Mouse (Mus musculus) activated CD4-positive, CD25-positive, alpha-beta regulatory T cell, adult 4 months (primary cell): Measurements from ENCODE around the gene Mst1. TPM values are rescaled to one million over a fixed set of nuclear protein-coding genes. Genes with fewer than 3 reads are reported as not detected.

Experiments used
- ATAC-seq: one replicate; pipeline ENCODE4 v1.8.0; 2017
- polyA plus RNA-seq, 2 experiments: library from polyadenylated mRNA; unstranded; fragments of 100-300 nt; shearing (Covaris generic); gene quantifications; one replicate each; pipeline ENCODE4 v1.2.1; 2017

Mst1 gene
- polyA plus RNA-seq, 2 experiments from 2014 or later = 0.40 to 0.48 TPM

DNA sequence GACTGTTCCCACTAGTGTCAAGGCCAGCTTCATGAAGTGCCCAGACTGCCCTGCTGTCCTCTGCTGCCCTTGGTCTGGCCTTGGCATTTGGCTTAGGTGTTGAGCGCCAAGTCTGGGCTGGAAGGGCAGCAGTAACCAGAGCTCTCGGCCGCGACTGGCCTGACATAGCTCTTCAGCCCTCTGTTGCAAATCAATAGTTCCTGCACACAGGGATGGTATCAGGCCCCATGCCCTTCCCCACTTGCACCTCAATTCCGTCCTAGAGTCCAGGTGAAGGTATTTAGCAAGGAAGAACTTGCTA lies 23.0 kb upstream of the Mst1 start:
- ATAC-seq = no peak

DNA sequence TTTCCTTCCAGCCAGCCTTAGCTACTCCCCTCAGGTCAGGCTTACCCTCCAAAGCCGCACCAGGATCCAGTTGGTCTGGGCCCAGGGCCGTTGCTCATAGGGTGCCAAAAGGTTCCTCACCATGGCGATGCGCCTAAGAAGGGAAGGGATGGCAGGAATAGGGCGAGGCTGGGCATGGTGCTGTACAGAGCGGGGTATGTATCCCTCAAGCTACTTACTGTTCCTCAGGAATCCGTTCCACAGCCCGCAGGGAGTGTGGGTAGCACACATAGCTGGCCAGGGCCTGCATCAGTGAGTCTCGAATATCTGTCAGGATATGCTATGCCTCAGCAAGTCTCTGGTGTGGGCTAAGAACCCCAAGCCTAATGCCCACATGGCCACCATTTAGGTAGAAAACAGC lies 21.9 kb upstream of the Mst1 start:
- no peak for ATAC-seq

DNA sequence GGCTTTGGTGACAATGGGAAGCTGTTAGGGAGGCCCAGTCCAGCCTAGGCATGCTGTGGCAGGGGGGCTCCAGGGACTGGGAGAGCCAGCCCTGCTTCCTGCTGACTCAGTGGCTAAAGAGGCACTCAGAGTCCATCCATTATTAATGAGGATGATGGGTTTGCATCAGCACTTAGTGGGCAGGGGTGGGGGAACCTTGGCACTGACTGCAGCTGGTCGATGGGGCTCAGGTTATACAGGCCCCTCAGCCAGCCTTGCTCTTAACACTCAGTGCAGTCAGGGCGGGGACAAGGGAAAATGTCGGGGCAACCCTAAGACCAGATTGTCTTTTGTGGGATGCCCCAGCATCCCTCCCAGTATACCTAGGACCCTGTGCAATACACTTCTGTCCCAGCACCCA lies 18.1 kb upstream of the Mst1 start:
- no peak for ATAC-seq

DNA sequence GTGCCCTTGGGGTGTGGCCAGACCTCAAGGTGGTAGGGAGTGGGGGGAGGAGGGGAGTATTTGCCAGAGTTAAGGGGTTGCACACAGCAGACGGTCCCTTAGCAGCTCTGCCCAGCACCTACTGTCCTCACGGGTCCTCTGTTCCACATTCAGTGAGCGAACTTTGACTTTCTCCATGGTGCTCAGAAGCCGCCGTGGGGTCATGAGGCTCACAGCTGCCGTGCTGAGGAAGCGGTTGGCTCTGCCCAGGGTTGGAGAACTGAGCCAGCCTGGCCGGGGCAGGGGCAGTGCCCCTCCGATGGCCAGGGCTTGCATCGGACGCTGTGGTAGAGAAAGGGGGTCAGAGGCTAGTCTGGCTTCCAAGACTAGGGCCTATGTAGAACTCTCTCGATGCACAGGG lies 16.9 kb upstream of the Mst1 start:
- no peak for ATAC-seq

DNA sequence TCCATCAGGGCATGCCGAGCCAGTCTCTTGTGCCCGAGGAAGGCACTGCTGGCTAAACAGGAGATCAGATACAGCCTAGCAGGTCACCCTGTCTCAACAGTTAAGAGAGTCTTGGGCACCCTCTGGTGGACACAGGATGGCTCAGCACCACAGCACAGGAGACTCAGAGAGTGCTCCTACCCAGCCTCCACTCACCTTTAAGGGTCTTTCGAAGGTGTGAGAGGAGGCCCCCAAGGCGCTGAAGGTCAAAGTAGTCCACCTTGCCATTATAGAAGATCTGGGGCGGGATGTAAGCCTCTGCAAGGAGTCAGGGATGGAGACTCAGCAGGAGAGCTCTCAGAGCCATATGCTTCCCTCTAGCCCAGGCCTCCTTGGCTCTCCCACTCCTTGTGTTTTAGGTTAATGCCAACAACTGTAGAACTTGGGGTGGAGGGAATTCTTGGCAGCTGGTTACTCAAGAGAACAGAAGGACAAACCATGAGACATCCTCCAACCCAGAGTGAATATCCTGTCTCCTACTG lies 14.7 kb upstream of the Mst1 start:
- ATAC-seq = no peak

DNA sequence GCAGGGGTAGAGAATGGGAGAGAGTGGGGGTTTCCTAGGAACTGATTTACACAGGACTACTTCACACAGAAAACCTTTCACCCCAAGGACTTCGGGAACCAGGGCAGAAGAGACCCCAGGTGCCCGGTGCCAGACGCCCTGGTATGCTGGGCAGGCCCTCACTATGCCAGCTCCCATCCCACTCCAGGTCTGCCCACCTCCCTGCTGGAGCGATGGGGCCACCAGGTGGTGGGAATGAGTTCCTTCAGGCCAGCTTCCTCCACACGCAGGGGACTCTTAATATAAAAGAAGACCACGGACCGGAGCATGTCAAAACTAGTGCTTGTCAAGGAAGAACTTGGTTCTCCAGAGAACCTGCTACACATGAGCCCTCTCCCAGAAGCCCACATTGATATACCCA lies 13.0 kb upstream of the Mst1 start:
- no peak for ATAC-seq

DNA sequence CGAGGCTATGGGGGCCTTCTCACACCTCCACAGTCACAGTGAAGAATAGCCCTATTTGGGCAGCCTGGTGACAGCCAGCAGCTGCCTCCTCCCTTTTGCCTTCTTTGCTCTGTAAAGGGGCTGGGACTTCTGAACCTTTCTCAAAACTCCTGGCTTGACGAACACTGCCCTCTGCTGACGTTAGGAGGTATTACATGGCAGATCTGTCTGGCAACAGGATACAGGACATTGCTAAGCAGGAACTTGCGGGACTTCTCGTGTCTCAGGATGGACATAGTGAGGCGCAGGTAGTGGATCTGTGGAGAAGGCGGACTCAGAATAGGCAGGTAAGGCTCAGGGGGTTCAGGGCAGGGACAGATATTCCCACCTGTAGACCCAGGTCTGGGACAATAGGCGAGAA lies 12.3 kb upstream of the Mst1 start:
- ATAC-seq = no peak

DNA sequence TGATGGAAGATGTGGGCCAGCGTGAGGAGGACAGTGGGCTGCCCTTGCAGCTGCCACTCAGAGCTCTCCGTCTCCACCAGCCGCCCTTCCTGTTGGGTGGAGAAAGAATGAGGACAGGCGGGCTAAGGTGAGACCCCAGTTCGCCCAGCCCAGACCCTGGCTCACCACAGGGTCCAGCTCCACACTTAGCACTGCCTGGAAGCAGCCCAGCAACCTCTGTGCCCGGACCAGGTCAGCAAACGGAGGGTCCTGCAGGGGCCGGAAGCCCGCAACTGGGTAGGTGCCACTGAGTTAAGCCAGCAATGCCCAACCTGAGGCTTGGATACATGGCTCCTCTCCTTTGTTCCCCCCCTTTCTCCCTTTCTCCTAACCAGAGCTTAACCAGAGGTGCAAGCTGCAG lies 11.2 kb upstream of the Mst1 start:
- ATAC-seq = no peak

DNA sequence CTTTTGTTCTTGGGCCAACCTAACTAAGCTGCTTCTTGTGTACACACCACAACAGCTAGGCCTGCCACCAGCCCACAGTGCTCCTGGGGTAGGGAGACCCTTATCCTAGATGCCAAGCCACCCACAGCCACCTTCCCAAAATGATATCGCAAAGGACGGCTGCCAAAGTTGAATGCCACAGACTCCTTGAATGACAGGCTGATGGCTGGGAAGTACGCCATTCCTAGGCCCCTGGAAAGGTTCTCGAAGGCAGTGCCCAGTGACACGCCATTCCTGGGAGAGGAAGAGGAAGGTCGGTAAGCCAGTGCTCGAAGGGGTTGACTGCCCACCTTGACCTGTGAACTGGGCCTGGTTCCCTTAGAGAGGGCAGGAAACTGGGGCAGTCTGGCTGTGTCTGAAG lies 10.7 kb upstream of the Mst1 start:
- no peak for ATAC-seq

DNA sequence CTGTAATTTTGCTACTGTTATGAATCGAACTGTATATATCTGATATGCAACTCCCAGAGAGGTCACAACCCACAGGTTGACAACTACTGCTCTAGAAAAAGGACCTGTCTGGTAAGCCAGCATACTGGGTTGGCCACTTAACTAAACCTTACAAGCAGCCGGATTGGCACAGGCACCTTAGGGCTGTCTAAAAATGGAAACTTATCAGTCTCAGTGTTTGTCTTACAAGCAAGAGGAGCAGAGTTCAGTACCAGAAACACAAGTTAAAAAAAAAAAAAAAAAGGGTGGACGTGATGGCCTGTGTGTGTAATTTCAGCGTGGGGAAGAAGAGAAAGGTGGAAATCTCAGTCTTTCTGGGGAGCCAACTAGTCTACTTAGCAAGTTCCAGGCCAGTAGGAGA lies 8.4 kb upstream of the Mst1 start:
- no peak for ATAC-seq

DNA sequence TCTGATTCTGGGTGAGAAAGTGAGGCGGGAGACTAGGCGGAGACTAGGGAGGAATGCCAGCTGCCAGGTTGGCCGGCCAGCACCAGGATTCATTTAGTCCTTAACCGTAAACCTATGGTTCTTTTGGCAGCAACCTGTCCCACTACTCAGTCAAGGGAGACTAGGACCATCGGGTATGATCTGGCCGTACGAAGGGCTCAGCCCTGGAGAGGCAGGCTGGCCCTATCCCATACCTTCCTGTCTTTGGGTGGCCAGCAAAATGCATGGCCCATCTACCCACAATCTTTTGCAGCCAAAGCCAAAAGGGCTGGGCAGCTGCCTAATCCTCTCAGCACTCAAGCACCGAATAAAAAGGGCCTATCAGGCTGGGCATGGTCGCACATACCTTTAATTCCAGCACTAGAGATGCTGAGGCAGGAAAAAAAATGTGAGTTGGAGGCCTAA lies 7.7 kb upstream of the Mst1 start:
- no peak for ATAC-seq

DNA sequence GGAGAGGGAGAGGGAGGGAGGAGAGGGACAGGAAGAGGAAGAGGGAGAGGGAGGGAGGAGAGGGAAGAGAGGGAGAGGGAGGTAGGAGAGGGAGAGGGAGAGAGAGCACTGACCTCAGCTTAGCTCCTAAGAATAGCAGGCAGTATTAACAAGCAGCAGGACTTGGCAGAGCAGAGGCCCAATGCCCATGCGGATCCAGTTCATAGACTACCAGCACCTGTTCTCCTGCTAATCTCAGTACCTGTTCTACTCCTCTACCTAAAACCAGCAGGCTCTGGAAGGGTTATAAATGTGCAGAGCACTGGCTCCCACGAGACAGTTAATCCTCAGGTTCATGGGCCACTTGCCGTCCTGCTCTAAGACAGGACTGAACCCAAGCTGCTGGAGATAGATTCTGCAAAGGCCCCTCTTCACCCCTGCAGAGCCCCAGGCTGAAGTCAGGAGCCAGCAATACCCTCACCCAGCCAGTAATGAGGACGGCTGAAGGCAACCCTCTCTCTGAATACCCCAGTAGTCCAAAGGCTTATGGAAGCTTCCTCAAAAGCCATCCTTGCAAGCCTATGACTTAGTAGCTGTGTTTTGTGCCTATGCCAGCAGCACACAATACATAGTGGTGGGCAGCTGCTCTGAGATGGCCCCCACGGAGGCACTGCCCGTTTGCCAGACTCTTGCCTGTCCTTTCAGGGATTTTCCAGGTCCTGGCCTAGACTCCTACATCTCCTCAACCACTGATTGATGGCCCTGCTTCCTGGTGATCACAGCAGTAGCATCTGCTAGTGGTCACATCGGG lies 6.9 kb upstream of the Mst1 start:
- ATAC-seq = no peak

DNA sequence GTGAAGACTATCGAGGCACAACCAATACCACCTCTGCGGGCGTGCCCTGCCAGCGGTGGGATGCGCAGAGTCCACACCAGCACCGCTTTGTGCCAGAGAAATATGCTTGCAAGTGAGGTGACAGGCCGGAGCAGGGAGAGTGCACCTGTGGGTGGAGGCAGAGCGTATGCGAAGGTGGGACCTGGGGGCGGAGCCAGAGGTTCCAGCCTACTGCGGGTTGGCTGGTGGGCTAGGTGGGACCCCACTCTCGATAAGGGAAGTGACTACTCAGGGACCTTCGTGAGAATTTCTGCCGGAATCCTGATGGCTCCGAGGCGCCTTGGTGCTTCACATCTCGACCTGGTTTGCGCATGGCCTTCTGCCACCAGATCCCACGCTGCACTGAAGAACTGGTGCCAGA lies 2.3 kb downstream of the Mst1 start:
- no peak for ATAC-seq

DNA sequence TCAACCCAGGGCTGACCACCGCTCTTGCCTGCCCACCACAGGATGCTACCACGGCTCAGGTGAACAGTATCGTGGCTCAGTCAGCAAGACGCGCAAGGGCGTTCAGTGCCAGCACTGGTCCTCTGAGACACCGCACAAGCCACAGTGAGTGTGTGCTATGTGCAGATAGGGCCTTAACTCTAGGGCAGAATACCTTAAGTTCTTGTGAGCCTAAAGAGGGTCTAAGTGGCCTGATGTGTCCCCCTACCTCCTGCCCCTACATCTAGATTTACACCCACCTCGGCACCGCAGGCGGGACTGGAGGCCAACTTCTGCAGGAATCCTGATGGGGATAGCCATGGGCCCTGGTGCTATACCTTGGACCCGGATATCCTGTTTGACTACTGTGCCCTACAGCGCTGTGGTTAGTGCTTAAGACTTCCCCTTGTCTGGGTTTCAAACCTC lies 2.8 kb downstream of the Mst1 start, which contains the start of gene Rnf123:
Gene Rnf123 (minus strand): TSS at position 359 of the 444 bp plus-strand sequence.
- ATAC-seq = peak; percentile 57

DNA sequence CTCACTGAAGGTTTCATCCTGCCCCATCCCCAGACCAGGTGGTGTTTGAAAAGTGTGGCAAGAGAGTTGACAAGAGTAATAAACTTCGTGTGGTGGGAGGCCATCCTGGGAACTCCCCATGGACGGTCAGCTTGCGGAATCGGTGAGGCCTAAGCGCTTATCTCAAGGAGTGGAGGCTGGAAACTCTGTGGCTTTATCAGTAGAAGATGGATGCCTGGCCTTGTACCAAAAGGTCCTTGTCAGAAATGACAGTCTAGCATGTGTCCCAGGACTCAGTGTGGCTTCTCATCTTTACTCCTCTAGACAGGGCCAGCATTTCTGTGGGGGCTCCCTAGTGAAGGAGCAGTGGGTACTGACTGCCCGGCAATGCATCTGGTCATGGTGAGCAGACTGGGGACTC lies 3.3 kb downstream of the Mst1 start:
- ATAC-seq = no peak

DNA sequence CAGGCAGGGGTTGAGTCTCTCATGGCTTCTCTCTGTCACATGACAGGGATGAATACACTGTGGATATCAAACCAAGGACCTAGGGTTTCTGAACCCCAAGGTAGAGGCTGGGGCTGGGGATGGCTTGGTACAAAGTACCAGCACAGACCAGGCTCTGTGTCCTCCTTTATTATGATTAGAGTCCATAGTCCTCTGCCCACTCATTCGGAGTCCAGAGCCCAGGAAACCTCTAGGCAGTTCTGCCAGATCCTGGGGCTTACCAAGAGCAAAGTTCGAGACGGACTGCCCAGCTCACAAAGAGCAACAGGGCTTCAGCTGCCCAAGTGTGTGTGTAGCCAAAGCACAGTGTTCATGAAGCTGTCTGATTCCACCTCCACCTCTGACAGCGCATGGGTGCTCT lies 5.0 kb downstream of the Mst1 start:
- no peak for ATAC-seq

DNA sequence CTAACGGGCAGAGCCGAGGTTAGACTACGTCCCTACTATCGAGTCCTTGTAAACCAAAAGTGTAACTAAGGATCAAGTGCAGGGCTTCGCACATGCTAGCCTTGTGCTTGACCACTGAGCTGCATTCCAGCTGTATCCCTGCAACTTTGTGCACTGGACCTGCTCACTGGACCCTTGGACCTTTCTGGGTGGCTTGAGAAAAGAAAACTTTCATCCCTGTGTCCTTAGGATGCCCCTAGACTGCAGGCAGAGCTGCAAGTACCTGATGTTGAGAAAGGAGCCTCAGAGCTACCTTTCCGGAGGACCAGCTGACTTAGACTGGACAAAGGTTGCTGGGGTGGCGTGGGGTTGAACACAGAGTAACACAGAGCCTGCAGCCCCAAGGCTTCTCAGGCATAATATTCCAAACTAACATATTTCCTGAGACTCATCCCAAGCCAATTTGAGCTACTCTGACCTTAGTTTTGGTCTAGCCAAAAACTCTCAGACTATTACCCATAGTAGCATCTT lies 10.4 kb downstream of the Mst1 start:
- no peak for ATAC-seq

DNA sequence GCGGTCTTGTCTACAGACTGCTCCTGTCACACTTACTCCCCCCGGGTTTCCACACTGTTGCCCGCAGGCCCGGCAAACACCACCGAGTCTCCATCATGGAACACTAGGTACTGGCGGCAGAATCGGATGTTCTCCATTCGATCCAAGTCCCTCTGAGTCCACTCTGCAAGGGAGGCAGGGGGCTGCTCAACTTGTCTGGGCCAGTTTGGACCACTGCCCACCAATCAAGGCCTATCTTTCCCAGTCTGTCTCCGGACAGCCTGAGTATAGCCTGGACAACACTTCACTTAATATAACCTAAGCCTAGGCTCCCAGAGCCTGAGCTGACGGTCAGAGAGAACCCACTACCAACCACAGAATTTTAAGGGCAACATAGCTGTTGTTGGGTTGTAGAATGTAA lies 13.3 kb downstream of the Mst1 start:
- no peak for ATAC-seq

DNA sequence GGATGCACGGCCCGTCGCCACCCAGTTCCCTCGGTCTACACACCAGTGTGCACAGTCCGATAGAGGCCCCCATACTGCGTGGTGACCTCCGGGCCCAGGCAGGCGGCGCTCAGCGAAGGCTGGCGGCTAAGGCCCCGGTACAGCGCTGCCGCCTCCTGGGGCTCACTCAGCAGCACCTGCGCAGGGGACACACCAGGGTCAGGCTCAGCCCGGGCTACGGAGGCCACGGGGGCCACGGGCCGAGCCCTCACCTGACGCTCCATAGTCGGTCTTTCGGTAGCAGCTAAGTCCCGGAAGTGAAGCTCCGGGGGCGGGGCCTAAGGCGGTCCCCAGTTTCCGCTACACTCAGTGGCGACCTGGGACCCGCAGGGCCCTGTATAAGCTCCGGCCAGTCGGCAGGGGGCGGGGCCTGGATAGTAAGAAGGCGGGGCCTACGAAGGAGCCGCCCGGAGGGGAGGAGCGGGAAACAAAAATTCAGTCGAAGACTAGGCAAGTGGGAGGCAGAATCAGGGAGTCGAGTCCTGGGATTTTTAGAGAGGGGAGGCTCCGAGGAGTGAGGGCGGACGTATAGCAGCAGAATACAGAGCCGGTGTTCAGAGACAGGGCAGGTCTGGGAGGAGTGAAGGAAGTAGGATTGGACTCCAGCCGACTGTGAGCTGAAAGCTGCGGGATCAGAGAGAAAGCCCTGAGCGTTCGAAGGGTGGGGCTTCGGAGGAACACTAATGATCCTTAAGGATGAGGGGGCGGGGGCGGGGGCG lies 14.1 kb downstream of the Mst1 start, which contains the start of gene Apeh:
Gene Apeh (minus strand): TSS at position 423 of the 758 bp plus-strand sequence.
- ATAC-seq = peak; percentile 94

DNA sequence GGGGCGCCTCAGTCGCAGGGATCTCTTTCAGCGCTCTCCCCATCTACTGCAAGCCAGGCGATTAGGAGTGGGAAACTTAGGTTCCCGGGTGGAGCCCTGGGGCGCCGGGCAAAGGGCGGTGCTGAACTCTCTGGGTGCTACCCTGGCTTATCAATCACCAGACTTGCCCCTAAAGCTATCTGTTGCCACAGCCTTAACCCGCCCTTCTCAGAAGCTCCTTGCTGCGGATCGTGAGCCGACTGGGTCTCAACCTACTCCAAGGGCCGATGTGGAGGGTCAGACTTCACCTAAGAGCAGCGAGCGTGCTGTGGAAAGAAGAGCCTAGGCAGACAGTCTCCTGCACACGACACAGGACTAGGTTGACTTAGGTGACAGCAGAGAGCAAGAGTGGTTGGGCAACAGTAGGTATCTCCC lies 14.8 kb downstream of the Mst1 start:
- ATAC-seq = no peak

DNA sequence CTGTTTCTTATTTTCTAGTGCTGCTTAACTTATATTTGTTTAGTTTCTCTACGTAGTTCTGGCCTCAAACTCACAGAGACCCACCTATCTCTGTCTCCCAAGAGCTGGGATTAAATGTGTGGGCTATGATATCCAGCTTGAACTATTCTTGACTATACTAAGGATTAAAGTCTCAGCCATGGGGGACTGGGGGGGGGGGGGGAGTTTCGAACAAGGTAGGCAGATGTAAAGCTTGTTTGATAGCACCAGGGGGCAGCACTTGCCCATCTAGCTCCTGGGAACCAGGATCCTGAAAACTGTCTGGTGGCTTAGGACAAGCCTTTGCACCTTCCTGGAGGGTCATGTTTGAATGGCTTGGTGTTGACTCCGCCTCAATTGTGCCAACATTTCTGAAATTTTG lies 15.3 kb downstream of the Mst1 start:
- no peak for ATAC-seq

DNA sequence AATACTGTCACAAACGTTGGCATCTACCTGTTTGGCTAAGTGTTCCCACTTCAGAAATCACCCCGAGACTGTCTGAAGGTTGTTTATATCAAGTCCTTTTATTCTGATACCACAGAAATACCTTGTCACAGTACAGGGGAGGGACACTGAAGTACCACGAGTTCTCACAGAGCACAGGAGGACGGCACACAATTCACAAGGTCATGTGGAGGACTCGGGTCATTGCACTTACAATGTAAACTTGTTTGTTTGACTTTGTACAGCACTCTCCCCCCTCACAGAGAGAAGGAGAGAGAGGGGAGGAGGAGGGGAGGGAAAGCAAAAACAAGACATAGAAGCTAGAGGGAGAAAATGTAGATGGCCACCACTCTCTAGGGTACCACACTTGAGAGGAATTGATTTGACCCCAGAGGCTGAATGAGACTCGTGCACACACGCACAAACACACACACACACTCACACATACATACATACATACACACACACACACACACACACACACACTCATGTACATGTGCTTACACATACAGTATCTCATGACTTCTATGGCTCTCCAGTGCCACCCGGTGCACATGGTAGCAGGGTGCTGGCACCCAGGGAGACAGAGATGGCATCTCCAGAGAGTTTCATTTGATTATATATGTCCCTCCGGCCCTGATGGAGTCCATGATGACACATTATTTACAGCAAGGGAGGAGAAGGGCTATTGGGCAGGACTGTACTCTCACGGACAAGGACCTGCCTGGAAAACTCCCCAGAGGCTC lies 15.9 kb downstream of the Mst1 start:
- ATAC-seq = no peak

DNA sequence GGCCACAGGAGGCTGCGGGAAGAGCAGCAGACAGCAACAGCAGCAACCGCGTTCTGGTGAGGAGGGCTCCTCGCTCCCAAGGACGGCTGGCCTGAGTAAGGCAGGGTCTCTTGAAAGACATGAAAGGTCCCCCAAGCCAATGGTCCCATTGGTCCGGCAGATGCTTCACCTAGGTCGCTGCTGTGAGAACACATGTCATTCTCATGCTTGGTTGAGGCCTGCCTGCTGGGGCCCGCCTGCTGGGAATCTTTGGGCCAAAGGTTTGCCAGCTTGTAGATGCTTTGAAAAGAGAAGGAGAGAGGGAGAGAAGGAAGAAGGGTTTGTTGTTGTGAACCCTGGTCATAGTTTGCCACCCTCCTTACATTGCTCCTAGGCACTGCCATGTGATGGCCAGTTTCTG lies 19.4 kb downstream of the Mst1 start:
- no peak for ATAC-seq
